Mouse (Mus musculus) G1E (cell line): ENCODE results near the gene Pard3.

Experiments
- CTCF ChIP-seq: IDR thresholded peaks from 2 replicates; pipeline ENCODE4 v1.5.1; 2012; ENCODE audit warnings: low read depth, low read length, inconsistent platforms, mixed read lengths
- GATA1 ChIP-seq: IDR thresholded peaks from 2 replicates; pipeline ENCODE4 v1.6.1; 2012; ENCODE audit warnings: borderline replicate concordance, low read length, inconsistent platforms, mixed read lengths
- TAL1 ChIP-seq: conservative IDR thresholded peaks from 2 replicates; pipeline ENCODE4 v1.6.1; 2012; ENCODE audit warnings: low read depth, low read length, inconsistent platforms, mixed read lengths

- TF ChIP-seq CTCF, result no peak
- no peak for TF ChIP-seq GATA1
- no peak for TF ChIP-seq TAL1
These were observed 489.9 kb downstream of the Pard3 start for GRCm38 (mm10) chr8:127553582-127553981.
